Mouse (Mus musculus): ENCODE data around the gene Lyve1. TPM values are rescaled to one million over a fixed set of nuclear protein-coding genes. Genes with fewer than 3 reads are reported as not detected.
"Not testable (repeated sequence)": the region's sequence is repeated elsewhere in the genome, so short reads cannot be mapped to it uniquely, and the experiment has no call there.

Gene Lyve1
- total RNA-seq (2014; fragmentation: Nextera tagmentation) (not detected in 2 replicates), total RNA-seq (2017) (not detected in 2 replicates)

DNA sequence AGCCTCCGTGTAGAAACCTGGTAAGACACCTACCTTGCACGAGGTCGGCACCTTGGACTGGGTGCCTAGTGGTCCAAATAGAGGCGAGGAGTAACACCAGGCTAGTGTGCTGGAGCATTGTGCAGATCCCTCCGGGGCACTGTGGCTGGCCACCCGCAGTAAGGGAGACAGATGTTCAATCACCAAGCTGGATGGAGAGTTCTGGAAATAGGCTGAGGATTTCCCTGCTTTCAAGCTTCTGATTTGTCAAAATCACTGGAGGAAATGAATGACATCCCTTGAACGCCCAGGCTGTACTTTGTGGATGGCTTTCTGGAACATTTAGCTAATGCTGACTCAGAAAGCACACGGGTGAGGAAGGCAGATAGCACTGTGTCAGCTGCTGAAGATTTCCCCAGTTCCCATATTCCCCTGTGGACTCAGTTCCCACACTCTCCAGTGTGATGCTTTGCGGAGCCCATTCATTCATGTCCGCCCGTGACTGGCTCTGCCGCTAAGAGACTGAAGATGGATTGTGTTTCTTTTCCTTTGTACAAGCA, at the start of gene Lyve1:
TSS of gene Lyve1 (minus strand) at position 489 of the 539 bp plus-strand sequence.
- no peak for ATAC-seq (replicated peaks; ENCODE audit: low FRiP score, low TSS enrichment, poor library complexity, severe bottlenecking)

DNA sequence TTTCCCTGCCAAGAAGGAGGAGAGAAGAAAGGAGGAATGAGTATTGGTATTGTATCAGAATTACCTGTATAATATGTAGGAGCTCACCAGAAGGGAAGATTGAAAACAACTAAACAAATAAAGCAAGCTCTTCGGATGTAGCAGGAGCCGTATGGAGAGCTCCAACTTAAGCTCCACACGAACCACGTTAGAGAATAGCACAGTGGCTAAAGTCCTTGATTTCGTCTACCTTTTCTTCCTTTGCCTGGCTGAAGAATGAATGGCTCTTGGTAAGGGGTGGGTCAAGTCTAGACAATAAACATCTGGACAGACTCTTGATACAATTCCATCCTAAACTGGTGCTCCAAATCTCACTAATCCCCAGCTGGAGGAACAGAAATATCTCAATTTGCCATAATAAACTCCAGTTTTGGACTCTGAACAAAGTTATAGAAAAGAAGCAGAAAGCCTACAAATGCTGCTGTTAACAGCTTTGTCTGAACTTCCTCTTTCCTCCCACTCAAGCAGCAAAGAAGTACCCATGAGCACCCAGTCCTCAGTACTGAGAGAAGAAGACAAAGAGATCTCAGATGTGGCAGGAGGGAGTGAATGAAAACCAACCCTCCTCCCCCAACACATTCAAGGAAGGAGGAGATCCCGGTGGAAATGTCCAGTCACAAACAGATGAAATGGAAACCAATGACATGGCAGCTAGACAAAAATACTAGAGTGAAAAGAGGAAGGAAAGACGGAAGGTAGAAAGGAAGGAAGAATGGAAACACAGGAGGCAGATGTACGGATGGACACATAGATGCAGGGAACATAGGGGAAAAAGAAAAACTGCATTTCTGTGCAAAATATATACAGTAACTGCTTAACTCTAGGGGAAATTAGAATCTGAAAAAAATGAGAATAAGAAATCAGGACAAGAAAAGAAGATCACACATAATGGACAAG, 45.4 kb upstream of the Lyve1 start:
- no peak for ATAC-seq (replicated peaks; ENCODE audit: low FRiP score, low TSS enrichment, poor library complexity, severe bottlenecking)

- no peak for ATAC-seq (replicated peaks; ENCODE audit: low FRiP score, low TSS enrichment, poor library complexity, severe bottlenecking)
These were observed 43.5 kb upstream of the Lyve1 start for GRCm38 (mm10) chr7:110906566-110906965.

DNA sequence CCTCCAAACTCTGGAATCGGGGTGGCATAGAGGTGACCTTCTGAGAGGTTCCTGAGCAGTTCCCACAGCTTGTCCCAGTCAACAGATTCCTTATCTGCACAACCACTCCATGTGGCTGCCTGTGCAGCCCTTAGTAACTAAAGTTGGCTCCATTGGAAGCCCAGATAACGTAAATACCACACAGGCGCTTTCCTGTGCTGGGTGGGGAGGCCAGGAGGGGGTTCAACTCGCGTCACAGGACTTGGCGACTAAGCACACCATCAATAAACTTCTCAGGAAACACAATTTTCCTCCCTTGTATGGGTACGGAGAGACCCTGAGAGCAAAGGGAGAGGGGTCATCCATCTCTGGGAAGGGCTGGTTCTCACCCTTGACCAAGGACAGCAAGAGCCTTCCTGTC, 40.2 kb upstream of the Lyve1 start:
- peak; percentile 86 for ATAC-seq (replicated peaks; ENCODE audit: low FRiP score, low TSS enrichment, poor library complexity, severe bottlenecking)

- ATAC-seq (replicated peaks; ENCODE audit: low FRiP score, low TSS enrichment, poor library complexity, severe bottlenecking): no peak
These were observed 34.2 kb upstream of the Lyve1 start for GRCm38 (mm10) chr7:110897202-110897601.

DNA sequence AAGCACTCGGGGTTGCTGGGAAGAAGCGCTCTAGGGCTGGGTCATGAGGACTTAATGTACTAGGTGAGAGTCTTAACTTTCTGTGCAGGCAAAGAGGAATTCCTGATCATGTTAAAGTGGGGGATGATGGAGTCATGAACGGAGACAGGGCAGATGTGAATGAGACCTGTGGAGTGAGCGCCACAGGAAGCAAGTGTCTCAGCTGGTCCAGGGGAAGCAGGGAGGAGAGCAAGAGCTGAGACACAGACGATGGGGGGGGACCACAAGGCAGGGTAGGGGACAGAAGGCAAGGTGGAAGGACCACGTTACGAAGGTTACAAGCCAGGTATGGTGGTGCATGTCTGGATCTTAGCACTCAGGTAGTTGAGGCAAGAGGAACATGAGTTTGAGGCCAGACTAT, 33.4 kb upstream of the Lyve1 start:
- ATAC-seq (replicated peaks; ENCODE audit: low FRiP score, low TSS enrichment, poor library complexity, severe bottlenecking): no peak

DNA sequence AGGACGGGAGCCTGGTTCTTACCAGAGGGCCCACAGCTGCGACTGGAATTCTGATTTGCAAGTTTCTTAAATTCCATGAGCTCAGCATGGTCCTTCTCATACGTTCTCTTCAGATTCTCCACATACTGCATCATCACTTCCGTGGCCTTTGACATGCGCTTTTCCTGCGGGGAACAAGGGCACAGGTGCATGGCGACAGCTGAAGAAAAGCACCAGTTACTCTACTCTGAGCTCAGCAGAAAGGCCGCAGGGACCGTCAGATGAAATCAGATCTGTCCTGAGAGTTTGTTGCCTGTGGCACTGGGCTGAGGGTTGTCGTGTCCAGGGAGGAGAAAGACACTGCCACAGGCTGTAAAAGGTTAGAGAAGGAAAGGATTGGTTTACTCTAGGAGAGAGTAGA, 32.7 kb upstream of the Lyve1 start:
- not testable (repeated sequence) for ATAC-seq (replicated peaks; ENCODE audit: low FRiP score, low TSS enrichment, poor library complexity, severe bottlenecking)

DNA sequence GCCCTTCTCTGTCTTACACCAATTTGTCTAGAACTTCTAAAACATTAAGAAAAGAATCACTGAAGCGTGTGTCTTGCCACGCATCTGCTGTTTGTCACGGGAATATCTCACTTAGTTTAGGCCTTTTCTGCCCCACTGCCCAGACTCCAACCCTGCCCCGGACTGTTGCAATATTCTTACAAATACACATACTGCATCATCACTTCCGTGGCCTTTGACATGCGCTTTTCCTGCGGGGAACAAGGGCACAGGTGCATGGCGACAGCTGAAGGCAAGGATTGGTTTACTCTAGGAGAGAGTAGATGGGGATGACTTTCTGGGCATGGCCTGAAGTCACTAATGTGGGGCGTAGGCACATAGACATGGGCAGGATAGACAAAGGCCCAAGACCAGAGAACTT, 31.6 kb upstream of the Lyve1 start:
- ATAC-seq (replicated peaks; ENCODE audit: low FRiP score, low TSS enrichment, poor library complexity, severe bottlenecking): no peak

- ATAC-seq (replicated peaks; ENCODE audit: low FRiP score, low TSS enrichment, poor library complexity, severe bottlenecking): no peak
These were observed 31.0 kb upstream of the Lyve1 start for GRCm38 (mm10) chr7:110893943-110894610.

DNA sequence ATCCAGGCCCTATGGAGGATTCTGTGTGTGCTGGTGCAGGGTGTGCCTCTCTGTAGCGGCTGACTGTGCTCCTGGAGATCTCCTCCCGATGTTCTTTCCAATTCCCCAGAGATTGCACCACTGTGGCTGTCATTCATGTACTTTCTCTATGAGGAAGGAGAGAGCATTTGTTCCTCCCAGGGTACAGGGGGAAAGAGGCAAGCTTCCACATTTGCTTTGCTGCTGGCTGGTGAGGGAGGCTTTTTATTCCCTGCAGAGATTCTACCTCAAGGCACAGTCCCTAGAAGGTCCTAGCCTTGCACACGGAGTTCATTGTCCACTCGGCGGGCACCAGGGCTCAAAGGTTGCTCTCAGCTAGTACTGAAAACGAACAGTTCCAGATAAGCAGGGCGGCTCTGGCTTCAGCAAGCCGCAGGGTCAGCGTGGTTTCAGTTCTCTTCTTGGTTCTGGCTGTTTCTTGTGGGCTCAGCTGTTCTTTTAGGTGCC, 28.5 kb upstream of the Lyve1 start:
- peak; percentile 63 for ATAC-seq (replicated peaks; ENCODE audit: low FRiP score, low TSS enrichment, poor library complexity, severe bottlenecking)

GRCm38 (mm10) chr7:110881746-110882333, 18.8 kb upstream of the Lyve1 start:
- no peak for ATAC-seq (replicated peaks; ENCODE audit: low FRiP score, low TSS enrichment, poor library complexity, severe bottlenecking)

DNA sequence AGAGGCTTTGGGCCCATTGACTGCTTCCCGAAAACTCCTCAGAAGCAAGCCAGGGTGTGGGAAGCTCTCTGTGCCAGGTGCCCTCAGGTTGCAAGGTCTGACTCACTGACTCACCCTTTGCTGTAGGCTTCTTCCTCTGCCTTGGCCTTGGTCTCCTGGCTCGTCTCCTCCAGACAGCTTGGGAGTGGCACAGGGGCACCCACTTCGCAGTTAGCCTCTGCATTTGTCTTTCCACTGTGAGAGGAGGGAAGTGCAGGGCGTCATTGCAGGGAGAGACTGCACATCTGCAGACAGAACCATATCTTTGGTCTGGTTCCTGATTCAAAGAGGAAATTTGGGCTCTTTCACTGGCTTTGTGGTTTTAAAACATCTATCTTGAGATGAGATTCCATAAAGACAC, 15.0 kb upstream of the Lyve1 start:
- ATAC-seq (replicated peaks; ENCODE audit: low FRiP score, low TSS enrichment, poor library complexity, severe bottlenecking): no peak

- no peak for ATAC-seq (replicated peaks; ENCODE audit: low FRiP score, low TSS enrichment, poor library complexity, severe bottlenecking)
These were observed 13.9 kb upstream of the Lyve1 start for GRCm38 (mm10) chr7:110876965-110877364.

DNA sequence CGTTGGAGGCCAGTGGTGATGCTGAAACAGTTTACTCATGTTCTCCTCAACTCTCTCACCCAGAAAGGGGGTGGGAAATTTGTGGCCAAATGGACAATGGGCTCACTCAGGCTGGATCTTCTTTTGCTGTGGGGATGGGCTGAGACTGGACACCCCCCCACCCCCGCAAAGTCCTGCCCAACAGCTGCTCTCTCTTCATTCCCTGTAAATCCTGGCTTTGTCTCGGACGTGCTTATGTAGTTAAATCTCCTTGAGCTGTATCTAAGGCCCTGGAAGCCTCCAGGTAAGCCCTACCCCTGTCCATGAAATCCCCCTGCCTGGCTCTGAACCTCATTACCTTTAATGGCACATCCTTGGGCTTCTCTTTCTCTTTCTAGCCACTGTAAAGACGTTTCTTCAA, 5.8 kb upstream of the Lyve1 start:
- ATAC-seq (replicated peaks; ENCODE audit: low FRiP score, low TSS enrichment, poor library complexity, severe bottlenecking): no peak

DNA sequence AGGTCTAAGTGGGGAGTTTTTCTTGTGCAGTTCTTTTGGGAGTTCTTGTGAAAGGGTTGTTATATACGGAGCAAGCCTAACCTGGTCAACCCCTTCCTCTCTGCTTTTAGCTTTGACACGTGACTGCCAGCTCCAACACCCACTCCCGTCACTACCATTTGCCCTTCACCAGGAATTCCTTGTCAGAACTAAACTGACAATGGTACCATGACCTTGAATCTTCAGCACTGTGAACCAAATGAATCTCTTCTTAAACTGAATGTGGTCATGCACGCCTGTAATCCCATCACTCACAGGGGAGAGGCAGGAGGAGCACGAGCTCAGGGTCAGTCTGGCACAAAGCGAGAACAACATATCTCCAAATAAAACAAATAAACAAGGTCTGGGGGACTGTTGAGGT, 4.1 kb upstream of the Lyve1 start:
- ATAC-seq (replicated peaks; ENCODE audit: low FRiP score, low TSS enrichment, poor library complexity, severe bottlenecking): no peak

DNA sequence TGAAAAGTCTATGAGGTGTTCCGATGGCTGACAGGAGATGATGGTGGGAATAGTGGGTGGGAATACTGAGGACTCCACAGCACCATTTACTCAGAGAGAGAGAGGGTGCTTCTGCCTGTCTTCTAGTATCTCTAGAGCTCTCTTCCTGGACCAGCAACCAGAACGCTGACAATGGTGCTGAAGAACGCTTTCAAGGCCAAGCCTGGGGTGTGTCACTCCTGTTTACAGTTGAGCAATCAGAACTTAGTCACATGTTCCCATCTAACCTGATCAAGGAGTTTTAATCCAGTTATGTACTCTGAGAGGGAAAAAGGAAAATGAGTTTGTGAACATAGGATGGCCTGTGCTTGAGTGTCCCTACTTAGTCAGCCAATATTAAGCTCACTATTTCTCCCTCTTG, 3.0 kb upstream of the Lyve1 start:
- ATAC-seq (replicated peaks; ENCODE audit: low FRiP score, low TSS enrichment, poor library complexity, severe bottlenecking): no peak

- ATAC-seq (replicated peaks; ENCODE audit: low FRiP score, low TSS enrichment, poor library complexity, severe bottlenecking): no peak
These were observed 2.5 kb upstream of the Lyve1 start for GRCm38 (mm10) chr7:110865570-110865969.

- no peak for ATAC-seq (replicated peaks; ENCODE audit: low FRiP score, low TSS enrichment, poor library complexity, severe bottlenecking)
These were observed 2.0 kb upstream of the Lyve1 start for GRCm38 (mm10) chr7:110865038-110865437.

- ATAC-seq (replicated peaks; ENCODE audit: low FRiP score, low TSS enrichment, poor library complexity, severe bottlenecking): peak; percentile 61; the same call in 1 of the 2 replicates
These were observed 2.9 kb downstream of the Lyve1 start for GRCm38 (mm10) chr7:110860129-110860528.

DNA sequence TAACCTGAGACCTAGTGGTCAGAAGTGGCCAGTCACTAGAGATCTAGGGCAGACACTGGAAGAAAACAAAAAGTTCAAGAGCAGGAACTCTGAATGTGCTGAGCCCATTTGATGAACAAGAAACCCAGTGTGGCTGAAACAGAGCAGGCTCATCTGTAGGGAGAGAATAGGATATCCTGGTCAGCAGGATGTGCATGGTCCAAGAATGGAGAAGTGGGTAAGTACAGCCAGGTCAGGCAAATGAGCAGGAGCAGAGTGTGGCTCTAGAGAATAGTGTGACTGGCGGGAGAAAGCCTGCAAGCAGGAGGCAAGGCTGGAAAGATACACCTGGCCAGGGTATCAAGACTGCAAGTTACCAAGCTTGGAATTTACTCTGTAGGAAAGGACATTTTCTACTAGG, 7.4 kb downstream of the Lyve1 start:
- no peak for ATAC-seq (replicated peaks; ENCODE audit: low FRiP score, low TSS enrichment, poor library complexity, severe bottlenecking)
